Mouse (Mus musculus): ENCODE data around the gene Ssr1. TPM values are rescaled to one million over a fixed set of nuclear protein-coding genes. Genes with fewer than 3 reads are reported as not detected.

Gene Ssr1
- polyA plus RNA-seq, 1 experiment from 2014 or later = 124 TPM

GRCm38 (mm10) chr13:37992638-37993371, 1.2 kb downstream of the Ssr1 start:
- Histone ChIP-seq H3K4me1 (replicated peaks; ENCODE audit: control insufficient read depth, insufficient read depth, low read length) (peaks cover 5% of the 10 kb centered on the region; the same call in 1 of the 2 replicates), H3K9me3 (ENCODE audit: control insufficient read depth, low read length) (no peaks in the 10 kb centered on the region), H3K27ac (ENCODE audit: low read depth) (peak overlapping the region; percentile 92; the same call in 1 of the 2 replicates), H3K36me3 (ENCODE audit: control insufficient read depth, insufficient read depth, low read length) (peaks cover 37% of the 10 kb centered on the region), H3K4me3 (ENCODE audit: low read depth, low read length) (peak overlapping the region; percentile 97), H3K9ac (ENCODE audit: low read length) (peak overlapping the region; percentile 97), H3K27me3 (replicated peaks; ENCODE audit: control insufficient read depth, insufficient read depth, low read length) (no peaks in the 10 kb centered on the region), H3K4me2 (ENCODE audit: low read length) (peak overlapping the region; percentile 88)
- ATAC-seq (replicated peaks; ENCODE audit: low FRiP score, low TSS enrichment, low read depth) = no peak
- WGBS = 12% methylated on average over 10 of the region's 10 CpGs
- peak; percentile 56 for DNase-seq (ENCODE audit: low spot score)

DNA sequence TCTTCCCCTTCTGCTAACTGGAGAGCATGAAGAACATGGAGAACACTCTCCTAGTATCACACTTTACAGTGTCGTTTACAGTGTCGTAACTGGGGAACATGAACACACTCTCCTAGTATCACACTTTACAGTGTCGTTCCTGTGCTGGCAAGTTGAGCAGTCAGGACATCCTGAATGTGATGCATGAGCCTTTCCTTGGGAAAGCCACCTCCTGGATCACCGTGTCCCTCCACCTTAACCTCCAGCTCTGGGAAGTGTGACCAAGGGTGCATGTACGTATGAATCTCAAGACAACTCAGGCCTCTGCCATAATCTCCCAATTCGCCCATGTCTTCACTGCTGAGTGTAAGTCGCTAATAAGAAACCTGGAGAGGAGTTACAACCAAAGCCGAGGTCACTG, 4.3 kb downstream of the Ssr1 start:
- H3K4me1 ChIP-seq (replicated peaks; ENCODE audit: control insufficient read depth, insufficient read depth, low read length) = peaks cover 5% of the 10 kb centered on the region; the same call in 1 of the 2 replicates
- ATAC-seq (replicated peaks; ENCODE audit: low FRiP score, low TSS enrichment, low read depth) (no peak), DNase-seq (ENCODE audit: low spot score) (peak; percentile 25)
- H3K27ac ChIP-seq (ENCODE audit: low read depth) = no peak overlapping the region
- 89% methylated on average over 8 of the region's 8 CpGs for WGBS
- no peaks in the 10 kb centered on the region for H3K27me3 ChIP-seq (replicated peaks; ENCODE audit: control insufficient read depth, insufficient read depth, low read length)
- no peaks in the 10 kb centered on the region for H3K9me3 ChIP-seq (ENCODE audit: control insufficient read depth, low read length)
- no peak overlapping the region for H3K4me3 ChIP-seq (ENCODE audit: low read depth, low read length)
- H3K36me3 ChIP-seq (ENCODE audit: control insufficient read depth, insufficient read depth, low read length) = peaks cover 66% of the 10 kb centered on the region
- no peak overlapping the region for H3K4me2 ChIP-seq (ENCODE audit: low read length)
- no peak overlapping the region for H3K9ac ChIP-seq (ENCODE audit: low read length)

DNA sequence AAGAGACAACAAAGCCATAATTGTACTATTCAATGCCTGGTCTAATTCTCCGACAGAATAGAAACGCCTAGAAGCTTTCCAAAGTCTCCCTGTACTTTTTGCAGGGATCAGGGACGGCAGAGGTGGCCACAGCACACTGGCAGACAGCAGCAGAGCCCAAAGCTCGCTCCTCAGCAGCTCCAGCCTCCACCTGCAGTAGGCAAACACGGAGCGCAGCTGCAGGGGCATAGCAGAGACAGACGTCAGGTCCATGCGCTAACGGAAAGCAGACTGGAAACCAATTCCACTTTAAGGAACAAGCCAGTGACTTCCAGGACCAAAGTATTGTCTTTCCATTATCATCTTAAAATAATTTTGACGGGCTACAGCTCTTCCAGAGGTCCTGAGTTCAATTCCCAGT, 7.9 kb downstream of the Ssr1 start:
- Histone ChIP-seq H3K4me2 (ENCODE audit: low read length) (no peak overlapping the region), H3K36me3 (ENCODE audit: control insufficient read depth, insufficient read depth, low read length) (peaks cover 98% of the 10 kb centered on the region), H3K4me3 (ENCODE audit: low read depth, low read length) (no peak overlapping the region), H3K27me3 (replicated peaks; ENCODE audit: control insufficient read depth, insufficient read depth, low read length) (no peaks in the 10 kb centered on the region), H3K9ac (ENCODE audit: low read length) (no peak overlapping the region), H3K4me1 (replicated peaks; ENCODE audit: control insufficient read depth, insufficient read depth, low read length) (no peaks in the 10 kb centered on the region), H3K9me3 (ENCODE audit: control insufficient read depth, low read length) (no peaks in the 10 kb centered on the region), H3K27ac (ENCODE audit: low read depth) (no peak overlapping the region)
- DNase-seq (ENCODE audit: low spot score) (no peak), ATAC-seq (replicated peaks; ENCODE audit: low FRiP score, low TSS enrichment, low read depth) (no peak)
- 91% methylated on average over 10 of the region's 10 CpGs for WGBS

- Histone ChIP-seq H3K27ac (ENCODE audit: low read depth) (no peak overlapping the region), H3K9me3 (ENCODE audit: control insufficient read depth, low read length) (no peaks in the 10 kb centered on the region), H3K4me2 (ENCODE audit: low read length) (no peak overlapping the region), H3K36me3 (ENCODE audit: control insufficient read depth, insufficient read depth, low read length) (peaks cover 97% of the 10 kb centered on the region), H3K27me3 (replicated peaks; ENCODE audit: control insufficient read depth, insufficient read depth, low read length) (no peaks in the 10 kb centered on the region), H3K4me1 (replicated peaks; ENCODE audit: control insufficient read depth, insufficient read depth, low read length) (no peaks in the 10 kb centered on the region), H3K4me3 (ENCODE audit: low read depth, low read length) (no peak overlapping the region), H3K9ac (ENCODE audit: low read length) (no peak overlapping the region)
- ATAC-seq (replicated peaks; ENCODE audit: low FRiP score, low TSS enrichment, low read depth) (no peak), DNase-seq (ENCODE audit: low spot score) (no peak)
- 88% methylated on average over 5 of the region's 5 CpGs for WGBS
Measured at GRCm38 (mm10) chr13:37981063-37981462, 13.0 kb downstream of the Ssr1 start.

GRCm38 (mm10) chr13:37980346-37980745, 13.7 kb downstream of the Ssr1 start:
- ATAC-seq (replicated peaks; ENCODE audit: low FRiP score, low TSS enrichment, low read depth) = no peak
- 94% methylated on average over 10 of the region's 10 CpGs for WGBS

DNA sequence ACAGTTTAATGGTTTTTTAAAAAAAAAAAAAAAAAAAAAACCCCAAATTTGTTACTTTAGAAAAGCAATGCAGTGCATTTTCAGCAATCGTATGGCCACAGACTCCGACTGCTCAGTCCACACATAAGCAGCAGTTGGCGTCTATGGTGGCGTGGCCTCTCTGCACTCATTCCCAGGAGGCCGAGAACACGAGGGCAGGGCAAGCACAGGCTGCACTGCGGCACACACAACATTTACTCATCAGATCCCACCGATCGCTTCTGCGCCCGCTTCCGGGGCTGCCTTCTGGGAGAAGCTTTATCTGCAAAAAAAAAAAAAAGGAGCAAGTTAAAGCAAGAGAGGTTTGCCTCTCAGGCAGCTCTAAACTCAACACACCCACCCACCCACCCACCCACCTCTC, 14.5 kb downstream of the Ssr1 start:
- ATAC-seq (replicated peaks; ENCODE audit: low FRiP score, low TSS enrichment, low read depth) = no peak
- H3K9ac ChIP-seq (ENCODE audit: low read length) = no peak overlapping the region
- H3K4me1 ChIP-seq (replicated peaks; ENCODE audit: control insufficient read depth, insufficient read depth, low read length) = no peaks in the 10 kb centered on the region
- no peak overlapping the region for H3K27ac ChIP-seq (ENCODE audit: low read depth)
- peaks cover 93% of the 10 kb centered on the region for H3K36me3 ChIP-seq (ENCODE audit: control insufficient read depth, insufficient read depth, low read length)
- no peak for DNase-seq (ENCODE audit: low spot score)
- H3K4me2 ChIP-seq (ENCODE audit: low read length) = no peak overlapping the region
- H3K9me3 ChIP-seq (ENCODE audit: control insufficient read depth, low read length) = no peaks in the 10 kb centered on the region
- no peaks in the 10 kb centered on the region for H3K27me3 ChIP-seq (replicated peaks; ENCODE audit: control insufficient read depth, insufficient read depth, low read length)
- H3K4me3 ChIP-seq (ENCODE audit: low read depth, low read length) = no peak overlapping the region
- 93% methylated on average over 12 of the region's 12 CpGs for WGBS

More at GRCm38 (mm10) chr13:37980346-37980745, 13.7 kb downstream of the Ssr1 start:
- Histone ChIP-seq H3K4me1 (replicated peaks; ENCODE audit: control insufficient read depth, insufficient read depth, low read length) (no peaks in the 10 kb centered on the region), H3K27me3 (replicated peaks; ENCODE audit: control insufficient read depth, insufficient read depth, low read length) (no peaks in the 10 kb centered on the region), H3K36me3 (ENCODE audit: control insufficient read depth, insufficient read depth, low read length) (peaks cover 98% of the 10 kb centered on the region), H3K27ac (ENCODE audit: low read depth) (no peak overlapping the region), H3K9me3 (ENCODE audit: control insufficient read depth, low read length) (no peaks in the 10 kb centered on the region), H3K4me3 (ENCODE audit: low read depth, low read length) (no peak overlapping the region), H3K4me2 (ENCODE audit: low read length) (no peak overlapping the region), H3K9ac (ENCODE audit: low read length) (no peak overlapping the region)
- DNase-seq (ENCODE audit: low spot score) = no peak

DNA sequence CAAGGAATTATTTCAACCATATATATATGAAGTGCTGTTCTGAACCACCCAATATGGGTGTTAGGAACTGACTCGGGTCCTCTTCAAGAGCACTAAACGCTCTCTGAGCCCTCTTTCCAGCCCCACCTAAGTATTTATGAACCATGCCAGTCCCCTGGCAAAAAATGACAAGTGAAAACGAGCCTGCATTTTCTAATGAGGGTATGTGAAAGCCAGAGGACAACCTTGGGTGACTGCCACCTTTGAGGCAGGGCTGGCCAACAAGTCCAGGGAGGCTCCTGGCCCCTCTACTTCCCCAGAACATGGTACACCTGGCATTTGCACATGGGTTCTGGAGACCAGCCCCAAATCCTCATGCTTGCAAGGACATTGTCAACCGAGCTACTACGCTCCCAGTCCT, 19.3 kb downstream of the Ssr1 start:
- H3K4me1 ChIP-seq (replicated peaks; ENCODE audit: control insufficient read depth, insufficient read depth, low read length) = no peaks in the 10 kb centered on the region
- ATAC-seq (replicated peaks; ENCODE audit: low FRiP score, low TSS enrichment, low read depth) (no peak), DNase-seq (ENCODE audit: low spot score) (no peak)
- no peaks in the 10 kb centered on the region for H3K9me3 ChIP-seq (ENCODE audit: control insufficient read depth, low read length)
- no peak overlapping the region for H3K27ac ChIP-seq (ENCODE audit: low read depth)
- peaks cover 48% of the 10 kb centered on the region for H3K36me3 ChIP-seq (ENCODE audit: control insufficient read depth, insufficient read depth, low read length)
- H3K4me3 ChIP-seq (ENCODE audit: low read depth, low read length) = no peak overlapping the region
- no peaks in the 10 kb centered on the region for H3K27me3 ChIP-seq (replicated peaks; ENCODE audit: control insufficient read depth, insufficient read depth, low read length)
- no peak overlapping the region for H3K9ac ChIP-seq (ENCODE audit: low read length)
- WGBS = 88% methylated on average over 5 of the region's 5 CpGs
- H3K4me2 ChIP-seq (ENCODE audit: low read length) = no peak overlapping the region

- 86% methylated on average over 6 of the region's 6 CpGs for WGBS
Measured at GRCm38 (mm10) chr13:37974036-37974435, 20.0 kb downstream of the Ssr1 start.

More at GRCm38 (mm10) chr13:37974036-37974435, 20.0 kb downstream of the Ssr1 start:
- ATAC-seq (replicated peaks; ENCODE audit: low FRiP score, low TSS enrichment, low read depth) (no peak), DNase-seq (ENCODE audit: low spot score) (no peak)
- Histone ChIP-seq H3K4me3 (ENCODE audit: low read depth, low read length) (no peak overlapping the region), H3K36me3 (ENCODE audit: control insufficient read depth, insufficient read depth, low read length) (peaks cover 41% of the 10 kb centered on the region), H3K27ac (ENCODE audit: low read depth) (no peak overlapping the region), H3K9ac (ENCODE audit: low read length) (no peak overlapping the region), H3K9me3 (ENCODE audit: control insufficient read depth, low read length) (no peaks in the 10 kb centered on the region), H3K27me3 (replicated peaks; ENCODE audit: control insufficient read depth, insufficient read depth, low read length) (no peaks in the 10 kb centered on the region), H3K4me2 (ENCODE audit: low read length) (no peak overlapping the region), H3K4me1 (replicated peaks; ENCODE audit: control insufficient read depth, insufficient read depth, low read length) (no peaks in the 10 kb centered on the region)

Measured in intestine, embryonic 14.5 days (tissue).